Mouse (Mus musculus): ENCODE data around the gene Car1. TPM values are rescaled to one million over a fixed set of nuclear protein-coding genes. Genes with fewer than 3 reads are reported as not detected.

The Car1 gene
- 69.9 and 76.0 TPM in 2 replicates for polyA plus RNA-seq (2012; rRNA removed)

- Histone ChIP-seq H3K27ac (ENCODE audit: insufficient read depth, low read length) (no peak within 1 kb of the TSS), H3K36me3 (ENCODE audit: control insufficient read depth, insufficient read depth, low read length) (no peaks in the 10 kb centered on the region), H3K27me3 (ENCODE audit: control insufficient read depth, insufficient read depth, low read length) (no peaks in the 10 kb centered on the region), H3K4me1 (ENCODE audit: control insufficient read depth, insufficient read depth, insufficient read length) (no peaks in the 10 kb centered on the region), H3K4me3 (ENCODE audit: extremely low read depth, insufficient read depth, insufficient read length) (no peak within 1 kb of the TSS; the same call in 1 of the 2 replicates)
- no peak for DNase-seq (ENCODE audit: low read depth in 1 of 2, low spot score in 2 of 2)
- TF ChIP-seq CTCF (IDR thresholded peaks at IDR 0.05; ENCODE audit: extremely low read depth, insufficient read depth, insufficient read length, insufficient replicate concordance) (no peak), POLR2A (IDR thresholded peaks at IDR 0.05; ENCODE audit: low read depth, low read length) (no peak)
- WGBS, result 86% methylated on average over 1 of the region's 1 CpGs
These were observed at the start of gene Car1 for GRCm38 (mm10) chr3:14808211-14808610. Car1 (minus strand) TSS chr3:14808368.

GRCm38 (mm10) chr3:14857874-14858273 lies 49.7 kb upstream of the Car1 start:
- no peak overlapping the region for H3K27ac ChIP-seq (ENCODE audit: insufficient read depth, low read length)
- TF ChIP-seq POLR2A (IDR thresholded peaks at IDR 0.05; ENCODE audit: low read depth, low read length) (no peak), CTCF (IDR thresholded peaks at IDR 0.05; ENCODE audit: extremely low read depth, insufficient read depth, insufficient read length, insufficient replicate concordance) (no peak)
- H3K36me3 ChIP-seq (ENCODE audit: control insufficient read depth, insufficient read depth, low read length), result no peaks in the 10 kb centered on the region
- peaks cover 2% of the 10 kb centered on the region for H3K27me3 ChIP-seq (ENCODE audit: control insufficient read depth, insufficient read depth, low read length)
- peaks cover 3% of the 10 kb centered on the region; the same call in 1 of the 2 replicates for H3K4me1 ChIP-seq (ENCODE audit: control insufficient read depth, insufficient read depth, insufficient read length)
- no peak for DNase-seq (ENCODE audit: low read depth in 1 of 2, low spot score in 2 of 2)
- H3K4me3 ChIP-seq (ENCODE audit: extremely low read depth, insufficient read depth, insufficient read length), result no peak overlapping the region
- 88% methylated on average over 3 of the region's 3 CpGs for WGBS

- TF ChIP-seq POLR2A (IDR thresholded peaks at IDR 0.05; ENCODE audit: low read depth, low read length), result no peak
- TF ChIP-seq CTCF (IDR thresholded peaks at IDR 0.05; ENCODE audit: extremely low read depth, insufficient read depth, insufficient read length, insufficient replicate concordance), result no peak
- Histone ChIP-seq H3K36me3 (ENCODE audit: control insufficient read depth, insufficient read depth, low read length) (no peaks in the 10 kb centered on the region), H3K4me1 (ENCODE audit: control insufficient read depth, insufficient read depth, insufficient read length) (no peaks in the 10 kb centered on the region), H3K4me3 (ENCODE audit: extremely low read depth, insufficient read depth, insufficient read length) (no peak overlapping the region), H3K27ac (ENCODE audit: insufficient read depth, low read length) (no peak overlapping the region), H3K27me3 (ENCODE audit: control insufficient read depth, insufficient read depth, low read length) (no peaks in the 10 kb centered on the region)
- WGBS, result 91% methylated on average over 1 of the region's 1 CpGs
- DNase-seq (ENCODE audit: low read depth in 1 of 2, low spot score in 2 of 2), result no peak
These were observed 46.3 kb upstream of the Car1 start for GRCm38 (mm10) chr3:14854446-14854845.

- 91% methylated on average over 5 of the region's 5 CpGs for WGBS
- Histone ChIP-seq H3K4me3 (ENCODE audit: extremely low read depth, insufficient read depth, insufficient read length) (no peak overlapping the region), H3K27ac (ENCODE audit: insufficient read depth, low read length) (no peak overlapping the region), H3K27me3 (ENCODE audit: control insufficient read depth, insufficient read depth, low read length) (no peaks in the 10 kb centered on the region), H3K4me1 (ENCODE audit: control insufficient read depth, insufficient read depth, insufficient read length) (no peaks in the 10 kb centered on the region), H3K36me3 (ENCODE audit: control insufficient read depth, insufficient read depth, low read length) (no peaks in the 10 kb centered on the region)
- TF ChIP-seq POLR2A (IDR thresholded peaks at IDR 0.05; ENCODE audit: low read depth, low read length), result no peak
- no peak for TF ChIP-seq CTCF (IDR thresholded peaks at IDR 0.05; ENCODE audit: extremely low read depth, insufficient read depth, insufficient read length, insufficient replicate concordance)
- no peak for DNase-seq (ENCODE audit: low read depth in 1 of 2, low spot score in 2 of 2)
These were observed 45.8 kb upstream of the Car1 start for GRCm38 (mm10) chr3:14853966-14854365.

- Histone ChIP-seq H3K4me1 (ENCODE audit: control insufficient read depth, insufficient read depth, insufficient read length) (no peaks in the 10 kb centered on the region), H3K4me3 (ENCODE audit: extremely low read depth, insufficient read depth, insufficient read length) (no peak overlapping the region), H3K27ac (ENCODE audit: insufficient read depth, low read length) (no peak overlapping the region), H3K36me3 (ENCODE audit: control insufficient read depth, insufficient read depth, low read length) (no peaks in the 10 kb centered on the region), H3K27me3 (ENCODE audit: control insufficient read depth, insufficient read depth, low read length) (no peaks in the 10 kb centered on the region)
- DNase-seq (ENCODE audit: low read depth in 1 of 2, low spot score in 2 of 2), result no peak
- TF ChIP-seq POLR2A (IDR thresholded peaks at IDR 0.05; ENCODE audit: low read depth, low read length), result no peak
- no peak for TF ChIP-seq CTCF (IDR thresholded peaks at IDR 0.05; ENCODE audit: extremely low read depth, insufficient read depth, insufficient read length, insufficient replicate concordance)
- WGBS, result 94% methylated on average over 2 of the region's 2 CpGs
These were observed 40.6 kb upstream of the Car1 start for GRCm38 (mm10) chr3:14848587-14849254.

- no peak for DNase-seq (ENCODE audit: low read depth in 1 of 2, low spot score in 2 of 2)
- whole genome bisulfite sequencing, result 80% methylated on average over 3 of the region's 3 CpGs
- H3K4me1 ChIP-seq (ENCODE audit: control insufficient read depth, insufficient read depth, insufficient read length), result no peaks in the 10 kb centered on the region
- H3K4me3 ChIP-seq (ENCODE audit: extremely low read depth, insufficient read depth, insufficient read length), result no peak overlapping the region
- no peak overlapping the region for H3K27ac ChIP-seq (ENCODE audit: insufficient read depth, low read length)
- TF ChIP-seq CTCF (IDR thresholded peaks at IDR 0.05; ENCODE audit: extremely low read depth, insufficient read depth, insufficient read length, insufficient replicate concordance), result no peak
- H3K27me3 ChIP-seq (ENCODE audit: control insufficient read depth, insufficient read depth, low read length), result no peaks in the 10 kb centered on the region
- no peaks in the 10 kb centered on the region for H3K36me3 ChIP-seq (ENCODE audit: control insufficient read depth, insufficient read depth, low read length)
These were observed 31.4 kb upstream of the Car1 start for GRCm38 (mm10) chr3:14839466-14840118.

GRCm38 (mm10) chr3:14838936-14839335 lies 30.8 kb upstream of the Car1 start:
- TF ChIP-seq CTCF (IDR thresholded peaks at IDR 0.05; ENCODE audit: extremely low read depth, insufficient read depth, insufficient read length, insufficient replicate concordance) (no peak), POLR2A (IDR thresholded peaks at IDR 0.05; ENCODE audit: low read depth, low read length) (no peak)

More at GRCm38 (mm10) chr3:14838936-14839335, 30.8 kb upstream of the Car1 start:
- Histone ChIP-seq H3K4me1 (ENCODE audit: control insufficient read depth, insufficient read depth, insufficient read length) (no peaks in the 10 kb centered on the region), H3K27me3 (ENCODE audit: control insufficient read depth, insufficient read depth, low read length) (no peaks in the 10 kb centered on the region), H3K4me3 (ENCODE audit: extremely low read depth, insufficient read depth, insufficient read length) (no peak overlapping the region), H3K27ac (ENCODE audit: insufficient read depth, low read length) (no peak overlapping the region), H3K36me3 (ENCODE audit: control insufficient read depth, insufficient read depth, low read length) (no peaks in the 10 kb centered on the region)
- no peak for DNase-seq (ENCODE audit: low read depth in 1 of 2, low spot score in 2 of 2)
- WGBS, result 96% methylated on average over 1 of the region's 1 CpGs

All from spleen, adult 2 months (tissue).